Mouse (Mus musculus): ENCODE measurements around the gene Gkn1.

Gkn1 gene

DNA sequence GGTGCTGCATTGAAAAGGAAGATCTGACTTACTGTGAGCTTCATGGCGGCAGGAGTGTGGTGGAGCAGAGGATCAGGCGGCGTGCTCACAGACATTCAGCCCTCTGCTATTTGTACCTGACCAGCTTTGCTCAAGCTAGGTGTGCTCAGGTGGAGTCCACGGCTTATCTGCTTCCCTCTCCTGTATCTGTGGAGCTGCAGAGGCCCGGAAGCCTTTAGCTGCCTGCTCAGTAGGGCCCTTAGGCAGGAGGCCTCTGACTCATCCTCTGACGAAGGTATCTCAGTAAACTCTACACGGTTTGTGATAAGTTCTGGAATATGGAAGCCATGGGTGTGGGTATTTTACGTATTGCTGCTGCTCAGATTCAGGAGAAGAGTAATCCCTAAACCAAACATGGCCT lies at the start of gene Gkn1:
TSS of gene Gkn1 (minus strand) at position 114 of the 400 bp plus-strand sequence.
- DNase-seq, result no peak

DNA sequence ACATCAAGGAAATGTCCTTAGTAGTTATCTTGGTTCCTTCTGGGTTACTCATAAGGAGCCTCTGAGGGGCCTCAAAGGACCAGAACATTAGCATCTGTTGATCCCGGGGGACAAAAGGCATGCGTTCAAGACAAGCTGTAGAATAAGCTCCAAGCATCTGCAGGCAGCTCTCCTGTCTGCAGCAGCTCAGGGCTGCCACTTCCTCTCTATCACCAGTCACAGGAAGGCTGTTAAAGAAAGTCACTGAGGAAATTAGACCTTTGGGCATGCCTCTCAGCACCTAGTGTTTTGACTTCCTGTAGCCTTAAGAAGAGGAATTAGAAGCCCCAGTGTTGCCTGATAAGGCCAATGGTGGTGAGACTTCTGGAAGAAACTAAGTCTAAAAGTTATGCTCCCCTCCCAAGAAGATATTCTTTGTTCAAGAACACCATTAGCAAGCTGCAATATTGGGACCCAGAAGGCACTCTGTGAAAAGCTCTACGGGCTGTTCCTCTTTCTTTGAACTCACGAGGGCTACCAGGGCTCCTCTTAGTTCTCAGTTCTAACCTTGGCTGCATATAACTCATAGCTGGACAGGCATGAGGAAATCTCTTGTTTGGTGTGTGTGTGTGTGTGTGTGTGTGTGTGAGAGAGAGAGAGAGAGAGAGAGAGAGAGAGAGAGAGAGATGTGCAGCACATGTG lies 49.3 kb upstream of the Gkn1 start:
- no peak for DNase-seq

DNA sequence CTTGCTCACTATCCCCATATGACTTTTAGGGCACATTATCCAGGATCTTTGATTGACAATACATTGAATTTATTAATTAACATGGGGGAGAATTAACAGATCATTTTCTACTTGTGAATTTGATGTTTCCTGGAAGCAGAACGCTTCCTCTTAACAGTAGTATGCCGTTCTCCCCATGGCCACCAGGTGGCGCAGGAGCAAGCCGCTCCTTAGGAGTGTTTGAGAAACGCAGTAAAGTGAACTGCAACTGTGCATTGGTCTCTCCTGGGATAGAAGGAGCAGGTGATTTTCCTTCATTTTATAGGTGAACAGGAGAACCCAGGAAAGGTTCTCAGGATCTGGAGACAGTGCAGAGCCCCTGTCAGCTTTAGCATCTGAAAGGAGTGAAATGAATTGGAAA lies 48.4 kb upstream of the Gkn1 start:
- peak; percentile 80 for DNase-seq

DNA sequence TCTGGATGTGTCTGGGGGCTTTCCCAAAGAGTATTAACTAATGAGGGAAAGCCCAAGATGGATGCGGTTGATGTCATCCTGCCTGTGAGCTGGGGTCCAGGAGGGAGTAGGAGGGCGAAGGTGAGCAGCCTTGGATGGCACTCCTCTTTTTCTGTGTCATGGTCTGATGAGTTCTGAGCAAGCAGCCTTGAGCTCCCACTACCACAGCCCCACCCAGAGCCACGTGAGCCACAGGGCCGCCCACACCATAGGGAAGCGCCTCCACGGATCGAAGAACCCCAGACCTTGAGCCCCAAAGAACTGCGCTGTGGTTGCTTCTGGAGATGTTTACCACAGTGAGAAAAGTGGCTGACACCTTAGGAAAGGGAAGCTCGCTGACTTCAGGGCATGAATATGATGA lies 44.0 kb upstream of the Gkn1 start:
- DNase-seq, result no peak

DNA sequence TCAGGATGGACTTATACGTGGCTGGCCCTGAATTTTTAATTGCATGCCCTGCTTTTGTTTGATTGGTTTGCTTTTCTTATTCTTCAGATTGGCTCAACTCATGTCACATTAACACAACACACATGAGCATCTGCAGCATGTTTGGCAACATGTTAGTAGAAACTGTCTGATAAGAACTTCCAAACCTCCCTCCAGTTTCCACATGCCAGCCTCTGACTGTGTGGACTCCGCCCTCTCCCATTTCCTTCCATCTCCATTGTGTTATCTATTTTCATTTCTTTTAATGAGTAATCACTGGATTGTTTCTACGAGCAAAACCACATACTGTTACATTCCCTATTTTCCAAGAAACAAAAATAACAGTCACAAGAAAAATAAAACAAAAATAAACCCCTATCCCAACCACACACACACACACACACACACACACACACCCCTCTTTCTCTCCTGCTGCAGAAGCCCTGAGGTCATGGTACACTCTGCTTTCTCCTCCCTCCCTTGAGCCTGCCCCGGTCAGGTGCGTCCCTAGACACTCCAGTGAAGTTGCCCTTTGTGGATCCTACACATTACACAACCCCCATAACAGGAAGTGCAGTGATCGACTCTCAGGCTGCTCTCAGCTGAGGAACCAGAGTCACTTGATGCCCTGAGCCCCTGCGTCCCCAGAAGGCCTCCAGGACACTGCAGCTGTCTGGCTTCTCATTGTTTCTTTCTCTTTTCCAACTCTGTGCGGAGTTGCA lies 42.9 kb upstream of the Gkn1 start:
- DNase-seq, result peak; percentile 14

DNA sequence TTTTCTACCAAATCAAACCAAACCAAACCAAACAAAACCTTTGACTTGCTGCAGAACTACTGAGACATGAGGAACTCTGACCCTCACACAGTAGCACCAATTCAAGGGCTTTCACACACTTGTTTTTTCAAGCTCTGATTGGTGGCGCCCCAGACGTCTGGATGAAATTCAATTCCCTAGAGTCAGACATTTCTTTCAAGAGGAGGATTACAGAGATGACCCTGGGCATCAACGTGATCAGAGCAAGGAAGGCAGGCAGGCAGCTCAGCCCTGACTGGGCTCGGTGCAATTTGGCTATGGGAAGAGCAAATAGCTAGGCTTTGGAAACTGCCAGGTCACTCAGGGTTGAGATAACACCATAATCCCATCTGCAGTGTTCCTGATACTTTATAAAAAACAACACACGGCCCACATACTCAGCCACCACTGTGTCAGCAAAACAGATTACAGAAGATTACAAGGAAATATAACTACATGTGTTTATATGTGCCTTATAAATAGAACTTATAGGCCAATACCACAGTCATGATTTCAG lies 38.8 kb upstream of the Gkn1 start:
- no peak for DNase-seq

DNA sequence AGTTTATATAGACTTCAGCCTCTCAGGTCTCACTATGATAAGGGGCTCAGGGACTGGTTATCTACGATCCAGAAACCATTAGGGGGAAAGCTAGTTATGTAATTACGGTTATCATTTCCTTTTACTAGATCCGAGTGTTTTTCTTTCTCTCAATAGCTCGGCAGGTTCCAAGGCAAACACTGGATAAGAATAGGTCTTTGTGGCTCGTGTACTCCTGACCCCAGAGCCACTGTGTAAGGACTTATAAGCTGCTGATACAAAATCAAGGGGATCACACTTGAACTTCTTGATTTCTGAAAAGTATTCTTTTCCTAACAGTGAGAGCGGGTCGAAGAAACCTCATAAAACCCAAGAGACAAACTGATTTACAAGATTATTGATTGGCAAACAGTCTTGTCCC lies 38.1 kb upstream of the Gkn1 start, which contains the start of gene Gkn3:
TSS of gene Gkn3 (minus strand) at position 59 of the 400 bp plus-strand sequence.
- no peak for DNase-seq

DNA sequence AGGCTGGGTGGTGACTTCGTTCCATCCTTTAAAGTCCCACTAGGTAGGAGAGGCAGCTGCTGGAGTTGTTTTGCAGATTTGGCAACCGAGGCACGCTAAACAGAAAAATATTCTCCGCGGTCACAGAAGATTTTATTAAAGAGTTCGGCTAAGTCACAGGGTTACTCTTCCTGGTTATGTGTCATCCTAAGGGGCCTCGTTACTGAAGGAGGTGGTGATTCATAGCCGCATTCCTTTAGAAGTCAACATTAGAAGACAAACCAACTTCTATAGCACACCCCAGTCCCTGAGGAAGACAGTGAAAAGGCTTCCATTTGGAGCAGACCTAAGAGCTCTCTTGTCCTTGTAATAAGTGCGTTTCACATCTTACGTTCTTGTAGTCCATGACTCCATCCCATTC lies 35.9 kb upstream of the Gkn1 start:
- no peak for DNase-seq

DNA sequence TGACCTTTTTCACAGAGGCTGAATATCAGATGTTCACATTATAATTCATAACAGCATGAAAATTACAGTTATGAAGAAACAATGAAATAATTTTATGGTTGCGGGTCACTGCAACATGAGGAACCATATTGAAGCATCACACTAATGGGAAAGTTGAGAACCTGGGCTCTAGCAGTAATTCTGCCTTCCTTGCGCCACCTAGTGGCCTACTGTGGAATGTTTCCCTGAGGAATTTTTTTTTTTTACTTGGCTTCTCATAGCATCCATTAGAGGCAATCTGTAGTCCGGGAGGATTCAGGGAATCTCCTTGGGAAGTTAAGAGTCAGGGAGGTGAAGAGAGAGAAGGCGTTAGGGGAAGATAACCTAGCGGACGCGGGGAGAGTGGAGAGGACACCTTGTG lies 35.5 kb upstream of the Gkn1 start:
- DNase-seq, result peak; percentile 60

DNA sequence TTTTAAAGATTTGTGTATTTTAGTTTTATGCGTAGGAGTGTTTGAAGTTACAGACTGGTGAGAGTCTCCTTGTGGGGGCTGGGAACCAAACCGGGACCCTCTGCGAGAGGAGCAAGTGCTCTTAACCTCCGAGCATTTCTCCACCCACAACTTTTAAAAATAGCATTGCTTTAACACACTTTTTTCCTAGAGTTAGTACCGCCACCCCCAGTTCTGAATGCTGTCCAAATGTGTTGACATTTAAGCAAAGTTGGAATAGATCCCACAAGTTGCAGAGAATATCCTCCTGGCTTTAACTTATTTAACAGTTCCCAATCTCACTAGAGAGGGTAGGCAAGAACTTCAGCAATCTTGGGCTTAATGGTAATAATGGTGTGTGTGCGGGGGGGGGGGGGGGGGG lies 34.0 kb upstream of the Gkn1 start:
- DNase-seq, result no peak

DNA sequence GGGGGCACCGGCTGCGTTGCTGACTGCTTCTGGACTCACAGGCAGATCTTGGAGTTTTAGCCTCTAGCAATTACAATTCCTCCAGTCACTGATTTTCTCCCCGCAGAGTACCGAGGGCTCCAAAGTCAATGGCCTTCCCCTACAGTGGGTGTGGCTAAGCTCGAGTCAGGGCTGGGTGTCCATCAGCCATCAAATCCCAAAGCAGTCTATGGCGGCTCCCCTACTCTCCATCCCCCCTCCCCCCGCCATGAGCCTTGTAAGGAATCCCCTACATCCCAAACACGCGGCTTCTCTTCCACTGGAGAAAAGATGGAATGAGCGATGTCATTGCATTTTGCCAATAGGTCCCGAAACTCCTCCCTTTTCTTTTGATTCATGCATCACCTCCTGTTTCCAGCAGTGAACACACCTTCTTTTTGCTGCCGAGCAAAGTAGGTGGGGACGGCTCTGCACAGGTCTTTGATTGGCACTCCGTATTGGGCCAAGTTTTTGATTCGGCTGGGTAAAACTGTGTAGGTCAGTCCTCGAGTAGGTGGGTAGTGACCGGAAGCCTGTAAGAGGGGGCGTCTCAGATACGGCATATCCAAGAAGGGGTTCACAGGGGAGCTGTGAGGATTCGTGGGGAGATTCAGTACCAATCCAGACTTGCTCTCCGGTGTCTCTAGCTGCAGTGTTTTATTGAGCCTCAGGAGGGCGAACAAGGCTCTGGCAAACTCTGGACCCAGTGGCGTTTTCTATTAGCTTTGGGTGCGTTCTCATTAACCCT lies 33.4 kb upstream of the Gkn1 start:
- no peak for DNase-seq

DNA sequence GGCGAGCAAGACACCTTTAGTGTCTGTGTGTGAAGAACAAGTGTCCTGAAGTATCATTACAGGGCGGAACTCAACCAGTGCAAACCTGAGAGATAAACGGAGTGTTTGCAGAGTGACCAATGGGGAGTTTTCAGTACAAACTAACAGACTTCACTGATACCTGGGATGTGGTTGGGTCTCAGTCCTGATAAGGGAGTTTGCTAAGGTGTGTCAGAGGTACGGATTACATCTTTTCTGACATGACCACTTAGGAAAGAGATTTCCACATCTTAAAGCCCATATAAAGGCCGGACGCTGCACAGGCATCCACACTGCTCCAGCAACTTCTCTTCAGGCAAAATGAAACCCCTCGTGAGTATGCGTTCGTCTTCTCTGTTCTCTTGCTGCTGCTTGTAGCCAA lies 22.3 kb upstream of the Gkn1 start, which contains the start of gene Gkn2:
TSS of gene Gkn2 (plus strand) at position 301 of the 400 bp plus-strand sequence.
- DNase-seq, result no peak

DNA sequence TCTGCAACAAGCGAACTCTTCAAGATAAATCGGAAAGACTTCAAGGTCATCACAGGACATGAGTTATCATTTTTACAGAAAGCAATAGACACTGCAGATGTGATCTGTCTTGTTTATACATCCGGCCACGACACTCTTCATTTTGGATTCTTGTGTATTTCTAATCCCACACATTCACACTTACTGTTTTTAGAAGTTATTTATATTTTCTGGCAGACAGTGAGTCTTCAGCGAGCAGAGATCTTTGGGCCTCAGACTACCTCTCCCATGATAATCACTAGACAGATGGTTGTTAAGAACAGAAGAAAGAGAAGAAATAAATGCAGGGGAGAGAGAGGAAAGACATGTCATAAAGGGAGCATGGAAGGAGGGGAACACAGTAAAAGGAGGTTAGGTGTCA lies 18.5 kb upstream of the Gkn1 start:
- DNase-seq, result no peak

DNA sequence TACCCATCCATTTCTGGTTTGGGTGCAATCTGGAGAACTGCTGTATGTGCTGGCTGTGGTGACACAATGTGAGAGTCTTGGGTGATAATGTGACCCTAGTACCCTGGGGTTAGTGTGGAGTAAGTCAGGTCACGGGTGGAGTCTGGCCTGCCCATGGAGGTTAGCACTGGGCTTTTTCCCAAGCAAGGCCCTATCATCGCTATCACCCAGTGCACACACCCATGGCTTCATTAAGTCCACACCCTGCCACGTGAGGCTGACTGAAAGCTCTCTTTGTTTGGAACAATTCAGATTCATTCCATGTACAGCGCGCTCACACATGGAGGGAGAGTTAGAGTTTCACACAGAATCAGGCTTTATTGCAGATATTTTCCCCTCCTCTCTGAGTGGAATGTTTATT lies 3.7 kb upstream of the Gkn1 start:
- DNase-seq, result no peak

DNA sequence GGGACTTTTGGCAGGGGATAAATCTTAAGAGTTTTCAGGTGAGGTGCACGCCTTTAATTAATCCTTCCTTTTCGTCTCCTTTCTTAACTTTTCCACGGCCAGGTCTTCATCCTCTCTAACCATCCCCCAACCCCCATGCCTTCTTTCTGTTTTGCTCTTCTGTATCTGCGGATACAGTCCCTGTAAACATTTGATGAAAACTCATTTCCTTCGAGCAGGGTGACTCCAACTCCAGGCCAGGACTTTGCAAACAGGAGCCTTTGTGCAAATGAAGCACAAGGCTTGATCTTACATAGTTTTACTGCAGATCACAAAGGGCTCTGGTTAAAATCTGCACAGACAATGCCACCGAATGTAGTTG lies 14.8 kb downstream of the Gkn1 start:
- DNase-seq, result no peak

DNA sequence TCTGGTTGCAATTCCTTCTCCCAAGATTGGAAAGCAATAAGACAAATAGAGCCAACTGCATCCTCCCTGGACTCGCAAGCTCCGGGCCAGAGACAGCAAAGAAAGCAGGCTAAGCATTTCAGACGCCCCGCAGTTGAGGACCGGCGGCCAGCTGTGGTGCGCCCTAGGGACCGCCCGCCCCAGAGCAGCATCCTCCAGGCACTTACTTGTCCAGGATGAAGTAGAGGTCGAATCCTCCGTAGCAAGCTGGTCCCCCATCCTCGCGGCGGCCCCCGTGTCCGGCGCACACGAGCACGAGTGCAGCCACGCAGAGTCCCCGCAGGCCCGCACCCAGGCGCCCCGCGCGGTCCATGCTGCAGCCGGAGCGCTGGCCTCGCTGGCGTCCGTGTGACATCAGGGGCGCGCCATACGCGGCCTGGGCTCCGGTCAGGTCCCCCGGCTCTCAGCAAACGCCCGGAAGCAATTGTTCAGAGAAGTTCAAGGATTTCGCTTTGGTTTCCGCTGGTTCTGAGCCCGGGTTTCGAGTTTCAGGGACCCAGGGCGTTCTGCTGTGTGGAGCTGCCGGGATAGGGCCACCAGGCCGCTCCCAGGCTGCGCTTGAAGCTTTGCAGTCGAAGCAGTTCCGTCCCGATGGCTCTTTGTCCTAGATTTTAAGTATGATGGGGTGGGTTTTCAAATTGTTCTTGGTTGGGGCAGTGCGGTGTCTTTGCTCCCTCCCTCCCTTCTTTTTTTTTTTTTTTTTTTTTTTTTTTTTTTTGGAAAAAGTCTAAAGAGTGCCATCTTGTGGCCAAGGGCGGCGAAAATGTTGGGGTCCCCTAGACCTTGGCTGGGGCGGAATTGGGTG lies 15.4 kb downstream of the Gkn1 start, which contains the start of gene Antxr1:
TSS of gene Antxr1 (minus strand) at position 731 of the 844 bp plus-strand sequence.
- DNase-seq, result peak; percentile 65

DNA sequence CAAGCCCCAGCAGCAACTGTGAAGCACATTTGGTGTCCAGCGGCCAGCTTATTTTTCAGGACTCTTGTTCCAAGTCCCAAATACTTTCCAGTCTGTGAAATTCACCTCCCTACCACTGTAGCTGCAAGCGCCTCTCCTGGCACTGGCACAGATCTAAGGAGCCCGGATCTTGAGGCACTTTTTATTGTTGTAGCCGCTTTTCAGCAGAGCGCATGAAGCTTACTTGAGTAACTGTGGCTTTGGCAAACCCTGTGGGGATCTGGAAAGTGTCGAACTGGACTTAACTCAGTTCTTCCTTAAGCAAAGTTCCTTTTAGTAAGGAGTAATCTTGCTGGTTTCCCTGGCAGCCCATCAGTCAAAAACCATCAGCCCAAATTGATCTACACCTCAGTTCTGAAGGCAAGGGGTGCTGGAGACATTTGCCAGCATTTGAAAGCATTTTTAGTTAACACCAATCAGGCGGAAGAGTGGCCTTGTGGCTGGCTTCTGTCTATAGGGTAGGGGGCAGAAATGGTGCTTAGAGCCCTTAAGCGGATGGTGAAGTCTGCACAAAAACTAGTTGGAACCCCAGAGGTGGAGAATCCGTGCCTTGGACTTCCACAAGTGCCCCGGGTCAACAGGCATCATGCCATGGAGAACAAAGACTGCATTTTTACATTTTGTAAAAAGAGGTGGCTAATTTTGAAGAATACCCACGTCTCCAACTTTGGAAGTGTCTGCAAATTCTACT lies 16.2 kb downstream of the Gkn1 start:
- DNase-seq, result no peak

DNA sequence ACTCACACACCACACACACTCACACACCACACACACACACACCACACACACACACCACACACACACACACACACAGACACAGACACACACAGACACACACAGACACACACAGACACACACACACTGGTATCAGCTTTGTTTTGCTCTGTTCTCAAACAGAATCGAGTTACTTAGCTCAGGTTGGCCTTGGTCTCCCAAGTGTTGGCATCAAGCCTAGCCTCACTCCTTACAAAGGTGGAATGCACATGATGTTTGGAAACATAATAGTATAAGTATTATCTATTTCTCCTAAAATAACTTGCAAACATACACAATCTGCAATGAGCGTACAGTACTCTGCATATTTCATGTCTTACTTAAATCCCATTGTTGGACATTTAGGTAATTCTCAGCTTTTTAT lies 18.4 kb downstream of the Gkn1 start:
- no peak for DNase-seq

DNA sequence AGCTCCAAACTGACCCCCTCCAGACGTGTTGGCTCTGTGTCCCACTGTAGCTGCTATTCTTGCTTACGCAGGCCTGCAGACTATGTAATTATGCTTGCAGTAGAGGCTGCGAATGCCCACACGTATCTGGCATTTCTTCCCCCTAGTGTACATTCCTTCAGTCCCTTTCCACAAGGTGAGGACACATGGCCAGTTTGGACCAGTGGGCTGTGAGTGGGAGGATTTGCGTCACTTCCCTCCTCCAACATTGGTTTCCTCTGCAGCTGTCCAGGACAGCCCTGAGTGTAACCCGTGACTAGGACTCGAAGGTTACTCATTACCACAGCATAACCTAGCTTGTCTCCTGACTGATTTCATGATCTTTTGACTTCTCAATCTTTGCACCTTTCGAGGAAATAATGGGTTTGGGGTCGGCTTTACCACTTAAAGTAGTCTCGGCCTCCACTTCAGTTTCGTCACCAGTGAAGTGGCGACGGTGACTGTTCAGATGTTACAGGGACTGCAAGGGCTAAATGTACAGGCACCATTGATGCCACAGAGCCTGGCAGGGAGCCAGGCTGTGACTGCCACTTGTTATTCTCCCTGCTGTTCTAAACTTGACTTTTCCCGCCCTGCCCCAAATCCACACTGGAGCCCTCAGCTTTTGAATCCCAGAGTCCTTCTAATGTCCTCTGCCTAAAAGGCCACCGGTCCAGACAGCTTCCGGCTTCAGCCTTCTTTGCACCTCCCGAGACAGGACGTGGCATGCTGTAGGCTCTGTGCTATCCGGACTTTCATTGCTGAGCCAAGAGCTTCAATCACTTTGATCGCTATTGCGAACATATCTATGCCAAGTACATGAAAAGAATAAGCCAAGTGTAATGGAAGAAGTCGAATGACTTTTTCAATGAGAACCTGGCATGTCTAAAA lies 22.2 kb downstream of the Gkn1 start:
- peak; percentile 57 for DNase-seq

DNA sequence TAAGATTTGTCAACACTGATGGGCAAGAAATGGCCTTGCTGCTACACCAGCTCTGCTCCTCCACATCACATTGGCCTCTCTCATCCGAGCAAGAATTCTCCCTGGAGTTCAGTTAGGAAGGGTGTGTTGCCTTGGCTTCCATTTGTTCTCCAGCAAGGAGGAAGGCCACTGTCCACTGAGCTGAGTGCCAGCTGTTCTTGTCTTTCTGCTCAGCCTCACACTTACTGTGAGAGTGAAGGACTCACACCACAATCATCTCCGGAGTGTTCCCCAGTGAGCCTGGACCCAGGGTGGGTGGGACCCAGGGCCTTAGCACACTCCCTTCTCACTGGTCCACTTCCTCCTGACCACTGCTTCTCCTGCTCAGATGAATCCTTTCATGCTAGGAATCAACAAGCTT lies 23.8 kb downstream of the Gkn1 start:
- DNase-seq, result no peak

DNA sequence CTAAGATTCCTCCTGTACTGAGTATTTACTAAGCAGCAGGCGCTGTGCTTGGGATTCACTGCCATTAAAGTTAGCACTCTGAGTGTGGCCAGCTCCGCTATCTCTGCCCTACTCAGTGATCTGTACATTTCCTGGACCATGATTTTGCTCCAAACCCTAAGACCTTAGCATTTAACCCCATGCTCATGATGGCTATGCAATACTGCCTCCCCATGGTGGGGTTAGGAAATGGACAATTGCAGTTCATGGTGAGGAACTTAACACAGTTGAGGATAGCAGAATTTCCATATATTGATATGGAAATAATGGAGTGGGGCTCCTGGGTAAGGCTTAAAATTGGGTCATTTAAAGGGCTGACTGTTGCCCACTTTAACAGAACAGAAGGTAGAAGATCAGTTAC lies 27.4 kb downstream of the Gkn1 start:
- peak; percentile 34 for DNase-seq

Data from kidney, adult 18-20 months (tissue).